Mouse (Mus musculus): ENCODE measurements around the gene Pde7b. TPM values are rescaled to one million over a fixed set of nuclear protein-coding genes. Genes with fewer than 3 reads are reported as not detected.

The Pde7b gene
- total and polyA plus RNA-seq, 3 experiments = not detected

- no peaks in the 10 kb centered on the region for H3K79me2 ChIP-seq (replicated peaks; ENCODE audit: control insufficient read depth, extremely low read depth, insufficient read depth, poor library complexity, severe bottlenecking)
- H3K36me3 ChIP-seq (replicated peaks in 1 of 2; ENCODE audit: control insufficient read depth in 1 of 2, insufficient read depth in 1 of 2, low read length in 1 of 2) = no peaks in the 10 kb centered on the region
- DNase-seq (ENCODE audit: extremely low read depth) = no peak
- H3K4me2 ChIP-seq (ENCODE audit: insufficient read depth, low read depth, poor library complexity, severe bottlenecking) = peak overlapping the region; percentile 40
- dilution Hi-C loops (cut with MboI; ENCODE audit: extremely low pct_ligation_motif_present, extremely low pct_unique_long_range_greater_than_20kb, low sequenced_read_pairs) (no loop called here), in situ Hi-C loops (cut with MboI; ENCODE audit: low pct_ligation_motif_present, low pct_unique_long_range_greater_than_20kb, low sequenced_read_pairs) (no loop called here)
- no peaks in the 10 kb centered on the region for H3K4me1 ChIP-seq (ENCODE audit: control insufficient read depth in 1 of 2, insufficient read depth in 2 of 2)
- H3K9me3 ChIP-seq (replicated peaks; ENCODE audit: low read length) = no peaks in the 10 kb centered on the region
- no peaks in the 10 kb centered on the region for H3K27me3 ChIP-seq (replicated peaks)
- no peak overlapping the region for H3K4me3 ChIP-seq (replicated peaks in 1 of 3; ENCODE audit: low read depth in 2 of 3, low read length in 2 of 3, poor library complexity in 1 of 3)
- H3K27ac ChIP-seq (ENCODE audit: insufficient read depth, low read depth) = no peak overlapping the region
- TF ChIP-seq MXI1 (IDR thresholded peaks at IDR 0.05; ENCODE audit: low read depth, low read length) = no peak
- TF ChIP-seq MYC (IDR thresholded peaks at IDR 0.05; ENCODE audit: low read depth, low read length) = no peak
- no peak for TF ChIP-seq POLR2A (IDR thresholded peaks at IDR 0.05; ENCODE audit: low read depth, low read length)
- no peak for TF ChIP-seq ZKSCAN1 (IDR thresholded peaks at IDR 0.05; ENCODE audit: borderline replicate concordance, low read depth, low read length)
- TF ChIP-seq MAX (IDR thresholded peaks at IDR 0.05; ENCODE audit: low read length) = no peak
- no peak for TF ChIP-seq SIN3A (IDR thresholded peaks at IDR 0.05; ENCODE audit: low read length)
- TF ChIP-seq UBTF (IDR thresholded peaks at IDR 0.05; ENCODE audit: low read depth, low read length) = no peak
- TF ChIP-seq E2F4 (IDR thresholded peaks at IDR 0.05; ENCODE audit: insufficient replicate concordance, low read depth, low read length) = no peak
- no peak for TF ChIP-seq RCOR1 (conservative IDR thresholded peaks at IDR 0.05; ENCODE audit: low read depth, low read length)
- no peak for TF ChIP-seq EP300 (IDR thresholded peaks at IDR 0.05; ENCODE audit: low read length)
- TF ChIP-seq JUND (conservative IDR thresholded peaks at IDR 0.05; ENCODE audit: low read depth, low read length) = no peak
- TF ChIP-seq JUN (IDR thresholded peaks at IDR 0.05; ENCODE audit: insufficient read depth, low read depth, low read length) = no peak
- no peak for TF ChIP-seq CTCF (conservative IDR thresholded peaks at IDR 0.05 in 1 of 2, IDR thresholded peaks at IDR 0.05 in 1 of 2; ENCODE audit: low read depth in 2 of 2, low read length in 2 of 2)
- no peak for TF ChIP-seq RAD21 (IDR thresholded peaks at IDR 0.05; ENCODE audit: low read depth, low read length)
- TF ChIP-seq IRF4 (IDR thresholded peaks at IDR 0.05; ENCODE audit: low read depth, low read length) = no peak
- H3K9ac ChIP-seq (ENCODE audit: insufficient read depth, low read depth) = no peak overlapping the region
Observed at GRCm38 (mm10) chr10:20531921-20532320, 193.0 kb downstream of the Pde7b start.

GRCm38 (mm10) chr10:20528544-20529411, 196.1 kb downstream of the Pde7b start:
- no peak for DNase-seq (ENCODE audit: extremely low read depth)
- in situ Hi-C loops (cut with MboI; ENCODE audit: low pct_ligation_motif_present, low pct_unique_long_range_greater_than_20kb, low sequenced_read_pairs) = no loop called here
- Histone ChIP-seq H3K27me3 (replicated peaks) (no peaks in the 10 kb centered on the region), H3K79me2 (replicated peaks; ENCODE audit: control insufficient read depth, extremely low read depth, insufficient read depth, poor library complexity, severe bottlenecking) (no peaks in the 10 kb centered on the region), H3K36me3 (replicated peaks in 1 of 2; ENCODE audit: control insufficient read depth in 1 of 2, insufficient read depth in 1 of 2, low read length in 1 of 2) (no peaks in the 10 kb centered on the region), H3K4me2 (ENCODE audit: insufficient read depth, low read depth, poor library complexity, severe bottlenecking) (no peak overlapping the region), H3K4me1 (ENCODE audit: control insufficient read depth in 1 of 2, insufficient read depth in 2 of 2) (no peaks in the 10 kb centered on the region), H3K4me3 (replicated peaks in 1 of 3; ENCODE audit: low read depth in 2 of 3, low read length in 2 of 3, poor library complexity in 1 of 3) (no peak overlapping the region), H3K27ac (ENCODE audit: insufficient read depth, low read depth) (no peak overlapping the region), H3K9me3 (replicated peaks; ENCODE audit: low read length) (no peaks in the 10 kb centered on the region), H3K9ac (ENCODE audit: insufficient read depth, low read depth) (no peak overlapping the region)
- dilution Hi-C loops (cut with MboI; ENCODE audit: extremely low pct_ligation_motif_present, extremely low pct_unique_long_range_greater_than_20kb, low sequenced_read_pairs) = no loop called here
- TF ChIP-seq MAZ (IDR thresholded peaks at IDR 0.05; ENCODE audit: low read depth, low read length) = no peak
- TF ChIP-seq CHD1 (IDR thresholded peaks at IDR 0.05; ENCODE audit: low read depth, low read length) = no peak
- TF ChIP-seq SMC3 (IDR thresholded peaks at IDR 0.05; ENCODE audit: low read depth, low read length) = no peak

Data from CH12.LX (cell line).